Mouse (Mus musculus): ENCODE measurements around the gene Sh3bp1. TPM values are rescaled to one million over a fixed set of nuclear protein-coding genes. Genes with fewer than 3 reads are reported as not detected.

Gene Sh3bp1
- total and polyA plus RNA-seq, 3 experiments = 21.0 to 80.2 TPM; not detected in 1

DNA sequence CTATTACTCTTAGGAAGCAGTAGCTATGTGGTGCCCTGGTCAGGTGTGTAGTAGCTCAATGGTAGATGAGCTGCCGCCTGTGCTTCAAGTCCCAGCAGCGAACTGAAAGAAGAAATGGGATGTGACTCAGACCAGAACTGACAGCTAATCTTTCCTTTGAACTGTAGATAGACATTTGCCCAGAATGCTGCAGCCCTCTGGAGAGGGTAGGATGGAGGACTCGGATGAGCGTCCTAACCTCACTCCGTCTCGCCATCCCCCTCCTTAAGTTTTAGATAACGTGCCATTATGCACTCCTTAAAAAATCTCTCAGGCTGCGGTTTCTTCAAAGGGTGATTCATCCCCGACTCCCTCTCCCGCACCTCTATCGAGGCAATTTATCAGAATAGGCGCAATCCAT lies 20.3 kb downstream of the Sh3bp1 start (continued):
- TF ChIP-seq BHLHE40 (IDR thresholded peaks at IDR 0.05; ENCODE audit: borderline replicate concordance, low read depth, low read length) (peak; percentile 62; the same call in 1 of the 2 replicates), GATA1 (IDR thresholded peaks at IDR 0.05; ENCODE audit: low read depth, low read length) (peak; percentile 65)

GRCm38 (mm10) chr15:78922700-78923099 lies 23.1 kb downstream of the Sh3bp1 start:
- Histone ChIP-seq H3K27me3 (ENCODE audit: control insufficient read depth in 1 of 2, insufficient read depth in 2 of 2, low read length in 2 of 2) (no peaks in the 10 kb centered on the region), H3K9me3 (replicated peaks; ENCODE audit: insufficient read depth, low read length) (no peaks in the 10 kb centered on the region), H3K79me2 (ENCODE audit: control insufficient read depth, insufficient read depth, low read length, poor library complexity) (peaks cover 9% of the 10 kb centered on the region), H3K4me3 (ENCODE audit: control insufficient read depth in 1 of 2, insufficient read depth in 1 of 2, low read depth in 2 of 2, low read length in 2 of 2) (peak overlapping the region; percentile 33 to 36), H3K27ac (ENCODE audit: control insufficient read depth, low read depth, low read length) (peak overlapping the region; percentile 93), H3K9ac (ENCODE audit: control insufficient read depth, low read depth, low read length, poor library complexity, severe bottlenecking) (peak overlapping the region; percentile 61), H3K4me1 (ENCODE audit: control insufficient read depth in 1 of 2, insufficient read depth in 2 of 2, low read length in 2 of 2) (peaks cover 4 to 62% of the 10 kb centered on the region in 2 experiments), H3K36me3 (ENCODE audit: control insufficient read depth in 1 of 2, insufficient read depth in 2 of 2, low read length in 2 of 2) (peaks cover 0 to 39% of the 10 kb centered on the region in 2 experiments; a peak in 2 of 4 replicates)
- DNase-seq (ENCODE audit: low read depth, low spot score) = peak; percentile 84
- peak; percentile 87 for TF ChIP-seq ETS1 (IDR thresholded peaks at IDR 0.05; ENCODE audit: low read depth, low read length)
- TF ChIP-seq EP300 (IDR thresholded peaks at IDR 0.05; ENCODE audit: low read depth in 1 of 2, low read length in 2 of 2) = peak; percentile 87 to 97
- no peak for TF ChIP-seq USF1 (IDR thresholded peaks at IDR 0.05; ENCODE audit: low read depth, low read length)
- TF ChIP-seq CHD1 (IDR thresholded peaks at IDR 0.05; ENCODE audit: low read depth, low read length) = no peak
- TF ChIP-seq MAZ (IDR thresholded peaks at IDR 0.05; ENCODE audit: low read depth, low read length) = peak; percentile 73; the same call in 1 of the 2 replicates
- peak; percentile 71 for TF ChIP-seq SIN3A (IDR thresholded peaks at IDR 0.05; ENCODE audit: low read length)
- no peak for TF ChIP-seq POLR2AphosphoS5 (IDR thresholded peaks at IDR 0.05; ENCODE audit: borderline replicate concordance, low read depth, low read length)
- peak; percentile 98 for TF ChIP-seq TAL1 (IDR thresholded peaks at IDR 0.05; ENCODE audit: low read length)
- no peak for TF ChIP-seq POLR2AphosphoS2 (IDR thresholded peaks at IDR 0.05; ENCODE audit: low read length)
- peak; percentile 32 for TF ChIP-seq SMC3 (IDR thresholded peaks at IDR 0.05; ENCODE audit: low read depth, low read length)
- peak; percentile 97 for TF ChIP-seq RCOR1 (IDR thresholded peaks at IDR 0.05; ENCODE audit: low read depth, low read length)
- TF ChIP-seq POLR2A (IDR thresholded peaks at IDR 0.05; ENCODE audit: control insufficient read depth in 1 of 2, insufficient read depth in 1 of 2, low read depth in 1 of 2, low read length in 2 of 2, poor library complexity in 1 of 2) = no peak
- peak; percentile 73 for TF ChIP-seq MYB (IDR thresholded peaks at IDR 0.05; ENCODE audit: low read depth, low read length)
- peak; percentile 19; the same call in 1 of the 2 replicates for TF ChIP-seq MAX (IDR thresholded peaks at IDR 0.05; ENCODE audit: low read length)
- TF ChIP-seq E2F4 (IDR thresholded peaks at IDR 0.05; ENCODE audit: borderline replicate concordance, low read depth, low read length) = no peak
- no peak for TF ChIP-seq RAD21 (IDR thresholded peaks at IDR 0.05; ENCODE audit: low read depth, low read length)
- no peak for TF ChIP-seq NELFE (IDR thresholded peaks at IDR 0.05; ENCODE audit: low read depth, low read length)
- peak; percentile 62; the same call in 1 of the 2 replicates for TF ChIP-seq BHLHE40 (IDR thresholded peaks at IDR 0.05; ENCODE audit: borderline replicate concordance, low read depth, low read length)
- peak; percentile 91 for TF ChIP-seq GATA1 (IDR thresholded peaks at IDR 0.05; ENCODE audit: low read depth, low read length)
- TF ChIP-seq ZC3H11A (IDR thresholded peaks at IDR 0.05; ENCODE audit: low read depth, low read length) = no peak; the same call in 1 of the 2 replicates
- TF ChIP-seq CTCF (IDR thresholded peaks at IDR 0.05 in 2 of 3, conservative IDR thresholded peaks at IDR 0.05 in 1 of 3; ENCODE audit: control insufficient read depth in 1 of 3, insufficient read depth in 1 of 3, low read depth in 2 of 3, low read length in 3 of 3, poor library complexity in 1 of 3, severe bottlenecking in 1 of 3) = peak in 1 of 3 experiments; percentile 12; a peak in 2 of 6 replicates
- no peak for TF ChIP-seq JUND (IDR thresholded peaks at IDR 0.05; ENCODE audit: low read depth, low read length)
- TF ChIP-seq HCFC1 (IDR thresholded peaks at IDR 0.05; ENCODE audit: low read depth, low read length) = no peak
- TF ChIP-seq UBTF (IDR thresholded peaks at IDR 0.05; ENCODE audit: borderline replicate concordance, insufficient read depth, low read depth, low read length) = no peak
- no peak for TF ChIP-seq ELF1 (IDR thresholded peaks at IDR 0.05; ENCODE audit: low read depth, low read length)
- no peak for TF ChIP-seq KAT2A (conservative IDR thresholded peaks at IDR 0.05; ENCODE audit: low read depth, low read length)
- TF ChIP-seq TCF12 (IDR thresholded peaks at IDR 0.05; ENCODE audit: low read depth, low read length) = peak; percentile 98
- TF ChIP-seq ZNF384 (IDR thresholded peaks at IDR 0.05; ENCODE audit: low read depth, low read length) = no peak
- TF ChIP-seq CHD2 (IDR thresholded peaks at IDR 0.05; ENCODE audit: low read length) = peak; percentile 67
- TF ChIP-seq ZMIZ1 (IDR thresholded peaks at IDR 0.05; ENCODE audit: low read depth, low read length) = no peak
